Mouse (Mus musculus): ENCODE measurements around the gene Nsun6.

Nsun6 gene

DNA sequence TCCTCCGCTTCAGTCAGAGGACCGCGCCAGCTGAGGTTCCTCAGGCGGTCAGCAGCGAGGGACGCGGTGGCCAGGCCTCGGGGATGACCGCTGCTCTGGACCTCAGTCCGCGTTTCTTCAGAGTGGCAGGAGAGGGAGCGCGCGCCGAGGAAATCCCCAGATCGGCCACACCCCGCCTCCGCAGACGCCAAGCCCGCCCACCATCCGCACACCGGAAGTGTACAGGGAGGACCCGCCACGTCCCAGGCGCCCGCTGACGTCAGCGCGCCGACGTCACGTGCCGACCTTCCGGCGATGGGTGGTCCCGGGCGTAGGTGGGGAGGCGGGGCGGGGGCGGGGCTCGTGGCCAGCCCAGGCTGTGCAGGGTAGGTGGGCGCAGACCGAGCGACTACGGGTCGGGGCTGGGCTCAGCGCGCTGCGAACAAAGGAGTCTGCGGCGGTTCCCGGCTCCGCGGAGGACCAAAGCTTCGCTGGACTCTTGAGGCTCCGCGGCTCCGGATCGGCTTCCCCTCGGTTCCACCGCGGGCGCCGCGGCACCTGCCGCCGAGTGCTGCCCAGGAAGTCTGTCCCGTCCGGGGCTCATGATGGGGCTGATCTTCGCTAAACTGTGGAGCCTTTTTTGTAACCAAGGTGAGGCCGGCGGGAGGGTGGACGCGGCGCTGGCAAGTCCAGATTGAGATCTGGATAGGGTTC lies at the start of gene Nsun6:
TSS of gene Nsun6 (minus strand) at position 125 of the 693 bp plus-strand sequence.
- DNase-seq (ENCODE audit: low spot score), result peak; percentile 97

DNA sequence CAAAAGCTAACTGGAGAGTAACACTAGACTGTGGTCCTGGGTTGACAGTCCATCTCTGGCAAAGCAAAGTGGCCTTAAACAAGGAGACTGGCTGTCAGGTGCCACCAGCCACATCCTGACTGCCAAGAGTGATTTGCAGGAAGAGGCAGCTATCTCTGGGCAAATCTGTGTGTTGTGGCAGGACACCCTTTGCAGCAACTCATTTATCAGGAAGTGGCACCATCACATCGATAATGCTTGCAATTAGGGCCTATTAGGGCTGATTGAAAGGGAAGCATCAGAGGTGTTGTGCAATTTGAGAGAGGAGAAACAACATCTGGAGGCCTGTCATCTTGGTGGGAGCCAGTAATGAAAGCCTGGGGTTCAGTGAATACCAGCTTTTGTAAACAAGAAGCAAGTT lies 49.5 kb upstream of the Nsun6 start:
- no peak for DNase-seq (ENCODE audit: low spot score)

GRCm38 (mm10) chr2:15096514-15097090 lies 41.7 kb upstream of the Nsun6 start:
- no peak for DNase-seq (ENCODE audit: low spot score)

- DNase-seq (ENCODE audit: low spot score), result no peak
Observed at GRCm38 (mm10) chr2:15087308-15087707, 32.4 kb upstream of the Nsun6 start.

- no peak for DNase-seq (ENCODE audit: low spot score)
Observed at GRCm38 (mm10) chr2:15083702-15084101, 28.8 kb upstream of the Nsun6 start.

DNA sequence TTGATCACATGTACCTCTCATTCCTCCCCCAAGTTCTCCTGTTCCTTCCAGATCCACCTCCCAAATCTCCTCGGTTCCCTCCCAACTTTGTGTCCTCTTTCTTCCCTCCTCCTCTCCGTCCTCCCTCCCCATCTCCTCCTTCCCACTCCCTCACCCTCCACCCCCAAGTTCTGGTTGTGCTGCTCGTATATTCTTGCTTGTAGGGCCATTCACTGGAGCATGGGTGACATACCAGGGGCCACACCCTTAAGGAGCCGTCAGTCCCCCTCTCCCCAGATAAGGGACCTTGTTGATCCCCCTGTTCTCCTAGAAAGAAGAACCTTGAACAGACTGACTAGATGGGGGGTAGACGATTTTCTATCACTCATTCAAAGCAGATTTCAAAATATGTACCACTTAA lies 12.2 kb upstream of the Nsun6 start:
- DNase-seq (ENCODE audit: low spot score), result no peak

DNA sequence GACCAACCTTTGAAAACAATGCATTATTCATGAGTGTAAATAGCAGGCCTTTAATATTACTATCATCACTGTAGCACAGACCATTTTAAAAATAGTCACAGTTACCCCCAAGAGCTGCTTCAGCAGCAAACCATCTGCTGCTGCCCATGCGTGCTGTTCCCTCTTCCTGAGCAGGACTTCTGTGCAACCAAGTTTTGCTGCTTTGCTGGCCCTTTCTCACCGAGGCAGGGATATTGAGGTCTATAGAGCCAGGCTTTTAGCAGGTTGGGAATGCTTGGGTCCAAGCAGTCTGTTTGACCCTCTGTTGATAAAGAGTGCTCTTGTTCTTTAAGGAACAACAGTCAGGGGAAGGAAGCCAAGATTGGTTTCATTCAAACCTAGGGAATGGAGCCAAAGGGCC lies 10.6 kb upstream of the Nsun6 start:
- DNase-seq (ENCODE audit: low spot score), result no peak

GRCm38 (mm10) chr2:15064380-15065269 lies 9.8 kb upstream of the Nsun6 start:
- no peak for DNase-seq (ENCODE audit: low spot score)

DNA sequence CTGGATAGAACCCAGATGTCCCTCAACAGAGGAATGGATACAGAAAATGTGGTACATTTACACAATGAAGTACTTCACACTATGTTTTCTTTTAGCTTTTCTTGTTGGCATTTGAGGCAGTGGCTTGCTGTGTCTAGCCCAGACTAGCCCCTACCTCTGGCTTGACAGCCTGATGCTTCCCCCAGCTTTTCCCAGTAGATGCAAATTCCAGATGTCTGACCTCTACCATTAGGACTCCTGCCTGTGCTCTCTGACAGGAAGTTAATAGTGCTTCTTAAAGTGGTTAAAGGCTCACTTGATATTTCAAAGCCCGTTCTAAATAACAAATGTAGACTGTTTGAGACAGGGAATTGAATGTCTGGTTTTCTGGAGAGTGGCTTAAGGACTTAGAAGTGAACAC lies 8.9 kb upstream of the Nsun6 start:
- no peak for DNase-seq (ENCODE audit: low spot score)

DNA sequence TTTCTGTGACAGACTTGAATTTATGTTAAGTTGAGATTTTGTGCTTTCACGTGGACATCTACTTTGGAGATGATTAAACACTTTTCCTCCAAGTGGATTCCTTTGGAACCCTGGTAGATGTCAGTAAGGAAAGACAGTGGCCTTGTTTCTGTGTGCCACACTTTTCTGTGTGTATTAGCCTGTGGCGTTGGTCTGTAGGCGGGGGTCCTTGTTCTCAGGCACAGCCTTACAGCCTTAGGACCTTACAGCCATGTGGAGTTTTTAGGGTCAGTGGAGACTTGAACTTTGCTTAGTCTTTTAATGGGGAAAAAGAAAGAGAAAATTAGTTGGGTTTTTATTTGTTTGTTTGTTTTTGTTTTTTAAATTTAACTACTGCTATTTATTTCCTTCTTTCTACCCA lies 6.0 kb upstream of the Nsun6 start:
- no peak for DNase-seq (ENCODE audit: low spot score)

DNA sequence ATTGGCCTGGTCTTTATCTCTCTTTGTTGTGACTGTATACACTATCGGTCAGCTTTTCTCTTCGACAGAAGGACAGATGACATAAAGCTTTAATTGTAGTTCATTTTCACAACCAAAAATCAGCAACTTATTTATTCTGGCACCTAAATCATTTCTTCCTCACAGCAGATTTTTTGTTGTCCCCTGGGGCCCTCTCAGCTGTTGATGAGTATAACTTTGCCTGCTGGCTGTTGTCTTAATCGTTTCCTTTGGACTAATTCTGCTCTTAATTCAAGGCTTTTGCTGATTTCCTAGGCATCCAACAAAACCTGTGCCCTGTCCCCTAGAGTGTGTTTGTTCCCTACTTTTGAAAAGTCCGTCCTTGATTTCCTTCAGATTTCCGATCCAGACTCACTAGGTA lies 3.4 kb upstream of the Nsun6 start:
- no peak for DNase-seq (ENCODE audit: low spot score)

GRCm38 (mm10) chr2:15055741-15056151 lies 877 bp upstream of the Nsun6 start:
- no peak for DNase-seq (ENCODE audit: low spot score)

DNA sequence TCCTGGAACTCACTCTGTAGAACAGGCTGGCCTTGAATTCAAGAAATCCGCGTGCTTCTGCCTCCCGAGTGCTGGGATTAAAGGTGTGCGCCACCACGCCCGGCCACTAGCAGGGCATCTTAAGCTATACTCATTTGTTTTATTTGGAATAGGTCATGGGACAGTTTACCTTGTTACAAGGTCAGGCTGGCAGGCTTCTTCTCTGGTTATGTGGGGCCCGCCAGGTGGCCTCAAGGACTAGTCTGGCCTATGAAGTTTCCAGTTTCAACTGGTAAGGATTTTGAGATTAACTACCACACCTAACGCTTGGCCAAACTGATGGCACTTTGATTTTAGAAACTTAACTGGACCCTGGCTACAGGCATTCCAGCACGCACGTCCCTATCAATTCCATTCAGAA lies 373 bp downstream of the Nsun6 start:
- DNase-seq (ENCODE audit: low spot score), result no peak

- DNase-seq (ENCODE audit: low spot score), result peak; percentile 88
Observed at GRCm38 (mm10) chr2:15049117-15049873, 5.6 kb downstream of the Nsun6 start, which contains the start of gene Arl5b. Arl5b (plus strand) TSS chr2:15049395.

DNA sequence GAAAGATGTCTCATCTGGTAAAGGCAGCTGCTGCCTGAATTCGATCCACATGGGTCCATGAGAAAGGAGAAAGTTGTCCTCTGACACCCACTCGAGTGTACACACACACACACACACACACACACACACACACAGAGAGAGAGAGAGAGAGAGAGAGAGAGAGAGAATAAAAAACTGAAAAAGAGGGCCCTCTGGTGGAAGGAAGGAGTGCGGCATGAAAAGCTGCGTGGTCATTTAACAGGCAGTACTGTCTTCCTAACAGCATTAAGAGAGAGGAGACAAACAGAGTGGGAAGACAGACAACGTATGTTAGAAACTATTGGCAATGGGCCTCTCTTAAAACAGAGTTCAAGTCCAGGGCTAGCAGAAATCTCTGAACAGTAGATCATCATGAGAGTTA lies 14.5 kb downstream of the Nsun6 start:
- DNase-seq (ENCODE audit: low spot score), result no peak

- DNase-seq (ENCODE audit: low spot score), result no peak
Observed at GRCm38 (mm10) chr2:15038705-15039104, 16.2 kb downstream of the Nsun6 start.

- DNase-seq (ENCODE audit: low spot score), result no peak
Observed at GRCm38 (mm10) chr2:15027816-15028215, 27.1 kb downstream of the Nsun6 start.

GRCm38 (mm10) chr2:15026817-15027216 lies 28.1 kb downstream of the Nsun6 start:
- DNase-seq (ENCODE audit: low spot score), result no peak

GRCm38 (mm10) chr2:15008072-15008471 lies 46.8 kb downstream of the Nsun6 start:
- no peak for DNase-seq (ENCODE audit: low spot score)

DNA sequence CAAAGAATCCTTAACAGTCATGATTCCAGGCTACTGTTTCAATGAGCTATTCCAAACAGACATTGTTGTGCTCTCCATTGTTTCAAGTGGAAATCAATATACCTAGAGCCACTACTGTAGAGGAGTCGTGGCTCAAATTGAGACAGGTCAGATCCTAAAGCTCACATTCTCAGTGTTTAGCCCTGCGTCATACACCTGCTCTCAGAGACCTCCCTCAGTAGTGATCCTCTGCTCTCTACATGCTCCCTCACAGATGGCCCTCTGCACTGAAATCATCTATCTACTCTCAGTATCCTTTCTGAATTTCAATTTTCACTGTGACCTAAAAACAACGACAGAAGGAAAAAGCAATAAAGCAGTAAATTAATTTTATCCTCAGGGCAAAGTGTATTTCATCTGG lies 47.3 kb downstream of the Nsun6 start:
- no peak for DNase-seq (ENCODE audit: low spot score)

DNA sequence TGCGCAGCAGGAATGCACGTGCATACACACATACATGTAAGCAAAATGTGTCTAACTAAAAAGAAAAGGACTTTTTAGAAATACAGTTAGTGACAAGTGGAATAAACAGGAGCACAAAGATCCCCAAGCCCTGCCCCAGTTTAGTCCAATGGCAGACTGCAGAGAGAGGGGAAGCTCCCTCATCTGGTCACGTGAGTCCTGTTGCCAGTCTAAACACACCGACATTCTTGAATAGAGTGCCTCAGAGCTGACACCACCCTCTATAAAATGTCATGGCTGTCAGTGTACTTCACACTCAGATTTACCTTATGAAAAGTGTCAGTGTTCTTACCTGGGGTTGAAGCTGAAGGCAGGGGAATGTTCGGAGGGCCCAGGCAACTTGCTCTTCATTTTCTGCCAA lies 57.0 kb downstream of the Nsun6 start:
- no peak for DNase-seq (ENCODE audit: low spot score)

- DNase-seq (ENCODE audit: low spot score), result no peak
Observed at GRCm38 (mm10) chr2:14996036-14996435, 58.8 kb downstream of the Nsun6 start.

Data from yolk sac, embryonic 10.5 days (tissue).